Mouse (Mus musculus) induced T-regulatory cell, adult 2 months (primary cell): ENCODE data around the gene Dusp2.

ENCODE experiments used
- DNase-seq: peaks from one replicate; pipeline ENCODE4 v3.0.0-alpha.2; 2012; ENCODE audit warnings: low read depth

The Dusp2 gene

GRCm38 (mm10) chr2:127323667-127324066, 12.3 kb upstream of the Dusp2 start:
- DNase-seq = peak; percentile 56

GRCm38 (mm10) chr2:127324456-127324855, 11.5 kb upstream of the Dusp2 start:
- DNase-seq = peak; percentile 73

DNA sequence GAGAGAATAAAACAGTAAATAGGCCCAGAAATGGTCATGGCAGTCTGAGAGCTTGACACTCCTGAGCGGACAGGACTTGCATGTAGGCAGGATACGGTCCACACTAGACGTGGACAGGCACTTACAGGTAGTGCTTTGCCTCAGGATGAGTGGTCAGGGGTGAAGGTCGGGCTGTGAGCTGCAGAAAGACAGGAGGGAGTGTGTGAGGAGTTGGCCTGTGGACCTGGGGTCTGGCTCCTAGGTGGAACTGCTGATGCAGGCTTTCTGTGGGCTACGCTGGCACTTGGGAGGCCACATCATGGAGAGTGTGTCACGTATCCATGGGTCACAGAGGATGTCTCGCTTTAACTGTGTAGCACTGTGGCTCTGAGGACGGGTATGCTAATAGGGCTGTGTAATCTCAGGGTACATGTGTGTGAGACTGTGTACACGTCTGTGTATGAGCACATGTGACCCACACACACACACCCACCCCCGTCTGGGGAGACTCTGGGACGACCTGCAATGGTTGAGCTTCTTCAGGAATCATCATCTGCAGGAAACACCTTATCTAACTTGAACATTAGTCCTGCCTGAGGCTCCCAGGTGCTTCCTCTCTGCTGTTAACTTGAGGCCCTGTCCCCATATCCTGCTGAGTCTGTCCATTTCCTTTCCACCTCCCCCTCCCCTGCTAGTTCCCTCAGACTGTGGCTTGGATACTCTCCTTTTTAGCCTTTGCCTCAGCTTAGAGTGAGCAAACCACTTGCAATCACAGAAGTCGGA, 7.7 kb upstream of the Dusp2 start:
- peak; percentile 61 for DNase-seq

- DNase-seq = peak; percentile 88
Observed at GRCm38 (mm10) chr2:127332807-127333570, 3.0 kb upstream of the Dusp2 start.

- peak; percentile 92 for DNase-seq
Observed at GRCm38 (mm10) chr2:127333945-127334603, 1.9 kb upstream of the Dusp2 start.

DNA sequence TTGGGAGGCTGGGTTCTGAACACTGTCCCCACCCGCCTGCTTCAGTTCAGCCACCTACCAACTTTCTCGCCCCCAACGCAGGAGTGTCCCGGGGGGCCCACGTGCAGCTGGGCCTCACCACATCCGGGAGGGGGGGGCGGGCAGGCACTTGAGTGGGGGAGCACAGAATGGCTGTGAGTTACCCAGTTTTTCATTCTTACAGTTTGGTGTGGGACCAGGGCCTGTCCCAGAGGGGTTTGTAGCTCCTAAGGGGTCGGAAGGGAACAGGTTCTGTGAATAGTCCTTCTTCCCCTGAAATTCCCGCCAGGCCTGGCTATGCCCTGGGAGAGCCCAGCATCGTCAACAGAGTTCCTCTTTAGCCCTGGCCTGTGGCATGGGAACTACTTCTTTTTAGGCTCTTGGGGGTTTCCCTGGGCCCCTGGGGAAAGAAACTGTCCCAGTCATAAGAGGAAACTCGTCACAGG, 849 bp upstream of the Dusp2 start:
- DNase-seq = peak; percentile 88

DNA sequence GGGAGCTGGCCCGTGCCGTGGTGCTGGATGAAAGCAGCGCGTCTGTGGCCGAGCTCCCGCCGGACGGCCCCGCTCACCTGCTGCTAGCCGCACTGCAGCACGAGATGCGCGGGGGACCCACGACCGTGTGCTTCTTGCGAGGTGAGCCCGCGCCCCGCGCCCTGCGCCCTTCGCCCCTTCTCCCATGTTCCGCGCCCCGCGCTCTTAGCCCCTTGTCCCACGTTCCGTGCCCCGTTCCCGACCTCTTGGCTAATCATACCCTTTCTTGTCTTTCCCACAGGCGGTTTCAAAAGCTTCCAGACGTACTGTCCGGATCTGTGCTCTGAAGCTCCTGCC, 506 bp downstream of the Dusp2 start:
- DNase-seq = no peak

- peak; percentile 57 for DNase-seq
Observed at GRCm38 (mm10) chr2:127336885-127337284, 926 bp downstream of the Dusp2 start.

DNA sequence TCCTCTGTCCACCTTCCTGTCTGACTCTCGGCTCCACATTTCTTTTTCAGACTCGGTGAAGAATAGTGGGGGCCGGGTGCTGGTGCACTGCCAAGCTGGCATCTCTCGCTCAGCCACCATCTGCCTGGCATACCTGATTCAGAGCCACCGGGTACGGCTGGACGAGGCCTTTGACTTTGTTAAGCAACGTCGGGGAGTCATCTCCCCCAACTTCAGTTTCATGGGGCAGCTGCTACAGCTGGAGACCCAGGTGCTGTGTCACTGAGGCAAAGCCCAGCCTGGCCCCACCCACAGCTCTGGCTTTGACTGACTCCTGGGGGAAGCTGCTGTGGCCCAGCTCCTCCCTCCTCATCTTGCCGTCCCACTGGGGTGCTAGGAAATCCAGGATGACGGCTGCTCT, 1.6 kb downstream of the Dusp2 start:
- no peak for DNase-seq

DNA sequence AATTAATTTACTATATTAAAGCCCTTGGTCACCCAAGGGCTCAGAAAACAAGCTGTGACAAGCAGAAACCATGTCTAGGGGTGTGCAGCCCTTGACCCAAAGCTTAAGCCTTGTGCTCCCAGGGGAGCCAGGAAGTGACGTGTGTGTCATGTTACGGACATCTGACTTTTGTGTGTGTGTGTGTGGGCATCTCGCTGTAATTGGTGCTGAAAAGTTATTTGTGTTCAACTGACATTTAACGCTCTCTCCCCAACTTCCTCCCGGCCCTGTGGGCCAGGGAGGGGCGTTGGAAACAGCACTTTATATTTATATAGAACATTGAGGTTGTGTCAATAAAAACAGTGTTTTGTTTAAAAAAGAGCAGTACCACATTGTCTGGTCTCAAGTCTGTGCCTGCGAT, 2.1 kb downstream of the Dusp2 start:
- peak; percentile 73 for DNase-seq

GRCm38 (mm10) chr2:127338416-127338815, 2.5 kb downstream of the Dusp2 start, which contains the start of gene Astl:
TSS of gene Astl (plus strand) at chr2:127338639.
- no peak for DNase-seq

GRCm38 (mm10) chr2:127338833-127339232, 2.9 kb downstream of the Dusp2 start:
- peak; percentile 91 for DNase-seq

DNA sequence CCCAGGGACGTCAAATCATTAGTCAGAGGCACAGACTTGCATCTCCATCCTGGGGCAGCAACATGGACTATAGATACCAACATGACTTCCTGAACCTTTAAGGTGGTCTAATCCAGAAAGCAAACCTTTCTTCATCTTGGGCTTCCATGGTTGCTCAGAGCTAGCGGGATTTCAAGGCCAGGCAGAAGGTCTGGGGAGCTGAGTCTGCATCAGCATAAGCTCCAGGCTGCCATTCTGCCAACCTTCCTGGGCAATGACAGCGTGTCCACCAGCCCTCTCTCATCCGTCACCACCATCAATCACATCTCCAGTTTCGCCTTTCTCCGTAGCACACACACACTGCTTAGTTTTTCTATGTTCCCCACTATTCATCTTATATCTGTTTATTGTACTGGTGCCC, 3.3 kb downstream of the Dusp2 start:
- DNase-seq = no peak

GRCm38 (mm10) chr2:127341159-127341558, 5.2 kb downstream of the Dusp2 start:
- peak; percentile 86 for DNase-seq

- peak; percentile 65 for DNase-seq
Observed at GRCm38 (mm10) chr2:127346334-127346733, 10.4 kb downstream of the Dusp2 start.

GRCm38 (mm10) chr2:127347147-127347985, 11.4 kb downstream of the Dusp2 start:
- DNase-seq = no peak

- no peak for DNase-seq
Observed at GRCm38 (mm10) chr2:127353881-127354280, 17.9 kb downstream of the Dusp2 start.

DNA sequence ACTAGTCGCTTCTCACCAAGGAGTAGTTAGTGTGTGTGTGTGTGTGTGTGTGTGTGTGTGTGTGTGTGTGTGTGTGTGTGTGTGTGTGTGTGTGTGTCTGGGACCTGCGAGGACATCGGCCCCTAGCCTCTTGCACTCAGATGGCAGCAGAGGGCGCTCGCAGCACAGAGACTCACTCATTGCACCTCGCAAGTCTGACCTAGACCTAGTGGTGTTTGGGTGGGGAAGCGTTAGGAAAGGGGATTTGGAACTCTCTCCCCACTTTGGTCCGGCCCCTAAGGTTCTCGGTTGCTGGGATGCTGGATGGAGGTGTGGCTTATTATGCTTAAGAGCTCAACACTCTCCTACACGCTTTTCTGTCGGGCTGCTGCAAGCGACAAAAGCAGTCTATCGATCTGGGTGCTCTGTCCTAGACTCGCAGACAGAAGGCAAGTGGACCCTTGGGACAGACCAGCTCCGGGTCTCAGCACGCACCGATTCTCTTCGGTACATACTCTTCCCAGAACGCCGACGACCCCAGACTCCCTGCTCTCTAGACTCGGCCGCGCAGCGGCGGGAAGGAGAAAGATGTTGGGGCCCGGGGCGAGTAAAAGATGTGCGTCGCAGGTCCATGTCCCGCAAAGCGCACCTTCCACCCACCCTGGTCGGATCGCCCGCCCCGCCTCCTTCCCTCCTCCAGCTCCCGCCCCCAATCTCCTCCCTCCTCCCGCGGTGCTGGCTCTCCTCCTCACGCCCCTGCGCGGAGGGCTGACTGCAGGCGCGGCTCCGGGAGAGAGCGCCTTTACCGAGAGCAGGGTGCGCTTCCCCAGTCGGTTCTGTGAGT, 26.7 kb downstream of the Dusp2 start, which contains the start of gene Adra2b:
Gene Adra2b, plus strand, starts transcription at position 750 of the 823 bp plus-strand sequence.
- peak; percentile 83 for DNase-seq

- no peak for DNase-seq
Observed at GRCm38 (mm10) chr2:127363282-127363652, 27.3 kb downstream of the Dusp2 start.

GRCm38 (mm10) chr2:127363696-127364095, 27.7 kb downstream of the Dusp2 start:
- DNase-seq = no peak

GRCm38 (mm10) chr2:127364452-127364851, 28.5 kb downstream of the Dusp2 start:
- DNase-seq = no peak
